Mouse (Mus musculus): Measurements from ENCODE around the gene Col6a2. TPM values are rescaled to one million over a fixed set of nuclear protein-coding genes. Genes with fewer than 3 reads are reported as not detected.

Col6a2 gene
- polyA plus RNA-seq, 1 experiment = 120 TPM

DNA sequence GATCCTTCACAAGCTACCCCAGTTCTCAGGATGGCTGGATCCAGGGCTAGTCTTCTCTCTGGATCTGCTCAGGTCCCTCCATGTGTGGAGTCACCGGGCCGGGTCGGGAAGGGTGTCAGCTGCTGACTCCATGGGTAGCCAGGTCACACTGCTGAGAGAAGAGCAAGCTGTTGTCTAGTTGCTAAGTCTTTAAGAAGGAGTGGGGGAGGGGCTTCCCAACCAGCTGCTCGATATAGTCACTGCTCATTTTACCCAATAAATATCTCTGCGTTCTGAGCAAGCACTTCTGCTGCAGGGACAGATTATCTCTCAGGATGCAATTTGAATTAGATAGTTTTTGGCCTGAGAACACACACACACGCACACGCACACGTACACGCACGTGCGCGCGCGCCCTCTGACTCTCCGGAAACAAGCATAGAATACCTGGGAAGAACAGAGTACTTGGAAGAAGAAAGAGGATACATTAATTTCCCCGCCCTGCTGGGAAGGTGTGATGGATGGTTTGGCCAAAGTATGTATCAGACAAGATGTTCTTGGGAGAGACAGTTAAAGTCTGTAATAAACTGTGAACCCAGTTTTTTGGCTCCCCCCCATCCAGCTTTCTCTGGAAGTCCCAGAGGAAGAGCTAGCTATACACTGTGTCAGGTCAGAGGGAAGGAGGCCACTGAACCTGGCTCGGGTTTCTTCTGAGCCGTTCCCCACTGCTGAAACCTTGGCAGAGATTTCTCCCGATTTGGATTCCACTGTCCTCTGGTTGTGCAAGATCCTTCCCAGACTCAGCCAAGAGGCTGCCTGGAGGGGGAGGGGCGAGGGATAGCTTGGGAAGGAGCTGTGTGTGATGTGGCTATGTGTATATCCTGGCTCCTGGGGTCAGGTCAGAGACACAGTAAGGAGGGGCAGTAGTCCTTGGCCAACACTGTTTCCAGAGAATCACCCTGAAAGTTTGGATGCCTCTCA, 41.0 kb upstream of the Col6a2 start:
- 69% methylated on average over 20 of the region's 20 CpGs for WGBS
- Histone ChIP-seq H3K4me1 (ENCODE audit: control insufficient read depth, insufficient read depth, insufficient read length, low read length) (no peaks in the 10 kb centered on the region), H3K4me3 (ENCODE audit: low read depth, low read length) (no peak overlapping the region), H3K36me3 (ENCODE audit: control insufficient read depth, insufficient read depth, low read length) (no peaks in the 10 kb centered on the region), H3K27ac (ENCODE audit: insufficient read depth, low read depth, low read length) (peak overlapping the region; percentile 66), H3K27me3 (ENCODE audit: control insufficient read depth, insufficient read depth, low read length) (no peaks in the 10 kb centered on the region)
- TF ChIP-seq POLR2A (IDR thresholded peaks at IDR 0.05; ENCODE audit: low read depth, low read length) (no peak), CTCF (IDR thresholded peaks at IDR 0.05; ENCODE audit: extremely low read depth, insufficient read length, insufficient replicate concordance, low read depth, low read length) (no peak)

DNA sequence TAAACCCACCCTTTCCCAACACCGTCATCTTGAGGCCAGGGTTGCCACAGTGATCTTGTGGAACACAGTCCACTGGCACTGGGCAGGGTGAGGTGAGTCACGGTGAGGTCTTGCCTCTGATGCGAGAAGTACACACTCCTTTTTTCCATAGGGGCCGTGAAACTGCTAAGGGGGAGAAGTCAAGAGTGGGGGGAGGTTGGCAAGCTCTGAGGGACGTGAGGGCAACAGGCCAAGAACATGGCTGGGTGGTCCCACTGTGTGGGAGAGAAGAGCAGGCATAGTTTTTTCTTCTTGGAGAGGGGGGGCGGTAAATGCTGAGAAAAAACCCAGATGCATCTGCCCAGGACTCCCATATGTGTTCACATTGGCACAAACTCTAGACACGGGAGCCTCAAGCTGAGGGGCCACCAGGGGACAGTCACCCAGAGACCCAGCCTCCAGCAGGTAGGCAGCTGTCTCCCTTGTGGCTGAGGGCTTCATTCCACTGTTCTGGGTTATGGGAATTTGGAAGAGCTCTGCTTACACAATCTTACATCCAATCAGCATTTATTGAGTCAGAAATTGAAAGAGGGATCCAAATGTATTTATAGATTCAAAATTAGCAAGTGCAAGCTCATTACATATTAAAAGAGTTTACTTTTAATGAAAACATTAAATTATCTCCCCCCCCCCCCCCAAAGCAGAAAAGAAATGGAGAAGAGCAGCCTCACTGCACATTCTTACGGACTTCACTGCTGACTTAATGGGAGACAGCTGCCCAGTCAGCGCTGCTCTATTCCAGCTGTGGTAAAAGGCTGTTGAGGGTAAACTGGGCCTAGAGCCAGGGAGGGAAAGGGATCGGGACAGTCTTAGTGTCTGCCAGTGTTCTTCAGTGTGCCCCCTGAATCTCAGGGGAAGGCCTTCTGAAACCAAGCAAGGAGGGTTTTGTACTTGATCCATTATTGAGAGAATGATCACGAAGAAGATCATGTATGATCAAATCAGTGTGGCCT, 30.2 kb upstream of the Col6a2 start:
- TF ChIP-seq POLR2A (IDR thresholded peaks at IDR 0.05; ENCODE audit: low read depth, low read length) = no peak
- no peak for TF ChIP-seq CTCF (IDR thresholded peaks at IDR 0.05; ENCODE audit: extremely low read depth, insufficient read length, insufficient replicate concordance, low read depth, low read length)
- Histone ChIP-seq H3K36me3 (ENCODE audit: control insufficient read depth, insufficient read depth, low read length) (no peaks in the 10 kb centered on the region), H3K4me1 (ENCODE audit: control insufficient read depth, insufficient read depth, insufficient read length, low read length) (no peaks in the 10 kb centered on the region), H3K4me3 (ENCODE audit: low read depth, low read length) (no peak overlapping the region), H3K27ac (ENCODE audit: insufficient read depth, low read depth, low read length) (no peak overlapping the region), H3K27me3 (ENCODE audit: control insufficient read depth, insufficient read depth, low read length) (no peaks in the 10 kb centered on the region)
- WGBS = 75% methylated on average over 11 of the region's 11 CpGs

DNA sequence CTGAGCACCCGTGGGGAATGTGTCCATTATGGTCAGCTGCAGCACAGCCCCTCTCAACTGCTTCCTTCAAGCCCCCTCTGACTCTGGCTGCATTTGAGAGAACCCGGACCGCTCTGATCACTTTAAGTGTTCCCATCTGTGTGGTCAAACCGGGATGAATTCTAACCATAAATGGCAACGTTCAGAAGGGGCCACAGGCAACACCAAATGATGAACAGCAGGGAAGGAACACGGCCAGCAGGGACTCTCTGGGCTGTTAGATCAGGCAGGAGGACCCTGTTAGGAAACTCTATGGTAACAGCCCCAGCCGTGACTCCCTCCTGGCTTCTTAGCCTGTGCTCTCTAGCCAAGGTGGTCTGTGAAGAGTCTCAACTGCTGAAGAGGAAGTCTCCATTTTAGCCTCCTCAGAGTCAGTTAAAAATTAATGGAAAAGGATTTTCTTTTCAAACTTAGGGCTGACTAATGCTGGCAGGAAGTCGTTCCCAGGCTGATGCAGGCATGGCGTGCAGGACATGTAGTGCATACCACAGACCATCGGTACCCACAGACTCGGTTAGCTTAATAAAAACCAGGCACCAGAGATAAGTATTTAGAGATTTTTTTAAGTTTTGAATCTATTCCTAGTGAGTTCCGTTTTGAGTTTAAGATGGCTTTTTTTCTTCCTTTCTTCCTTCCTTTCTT, 27.4 kb upstream of the Col6a2 start:
- 50% methylated on average over 12 of the region's 12 CpGs for WGBS
- no peaks in the 10 kb centered on the region for H3K36me3 ChIP-seq (ENCODE audit: control insufficient read depth, insufficient read depth, low read length)
- H3K4me1 ChIP-seq (ENCODE audit: control insufficient read depth, insufficient read depth, insufficient read length, low read length) = no peaks in the 10 kb centered on the region
- H3K27me3 ChIP-seq (ENCODE audit: control insufficient read depth, insufficient read depth, low read length) = no peaks in the 10 kb centered on the region
- TF ChIP-seq POLR2A (IDR thresholded peaks at IDR 0.05; ENCODE audit: low read depth, low read length) (no peak), CTCF (IDR thresholded peaks at IDR 0.05; ENCODE audit: extremely low read depth, insufficient read length, insufficient replicate concordance, low read depth, low read length) (no peak)
- H3K4me3 ChIP-seq (ENCODE audit: low read depth, low read length) = no peak overlapping the region
- peak overlapping the region; percentile 28 for H3K27ac ChIP-seq (ENCODE audit: insufficient read depth, low read depth, low read length)

DNA sequence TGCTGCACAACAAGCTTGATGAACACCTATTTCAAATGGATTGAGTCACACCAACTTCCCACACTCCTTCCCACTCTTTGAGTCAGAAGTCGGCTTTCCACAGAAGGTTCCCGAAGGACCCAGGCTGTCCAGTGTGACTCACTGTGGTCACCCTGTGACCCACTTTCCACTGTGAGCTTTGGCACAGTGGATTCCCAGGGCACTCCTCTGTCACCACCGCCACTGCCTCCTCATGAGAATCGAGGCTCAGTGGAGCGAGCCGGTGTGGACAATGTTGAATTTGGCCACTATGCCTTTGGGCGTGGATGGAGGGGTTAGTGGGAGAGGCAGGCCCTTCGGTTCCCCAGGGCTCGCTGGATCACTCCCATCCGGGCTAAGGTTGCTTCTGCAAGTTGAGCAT, 25.3 kb upstream of the Col6a2 start:
- Histone ChIP-seq H3K27ac (ENCODE audit: insufficient read depth, low read depth, low read length) (no peak overlapping the region), H3K4me3 (ENCODE audit: low read depth, low read length) (no peak overlapping the region), H3K27me3 (ENCODE audit: control insufficient read depth, insufficient read depth, low read length) (no peaks in the 10 kb centered on the region), H3K4me1 (ENCODE audit: control insufficient read depth, insufficient read depth, insufficient read length, low read length) (no peaks in the 10 kb centered on the region), H3K36me3 (ENCODE audit: control insufficient read depth, insufficient read depth, low read length) (no peaks in the 10 kb centered on the region)
- TF ChIP-seq POLR2A (IDR thresholded peaks at IDR 0.05; ENCODE audit: low read depth, low read length) (no peak), CTCF (IDR thresholded peaks at IDR 0.05; ENCODE audit: extremely low read depth, insufficient read length, insufficient replicate concordance, low read depth, low read length) (no peak)
- WGBS = 88% methylated on average over 10 of the region's 10 CpGs

DNA sequence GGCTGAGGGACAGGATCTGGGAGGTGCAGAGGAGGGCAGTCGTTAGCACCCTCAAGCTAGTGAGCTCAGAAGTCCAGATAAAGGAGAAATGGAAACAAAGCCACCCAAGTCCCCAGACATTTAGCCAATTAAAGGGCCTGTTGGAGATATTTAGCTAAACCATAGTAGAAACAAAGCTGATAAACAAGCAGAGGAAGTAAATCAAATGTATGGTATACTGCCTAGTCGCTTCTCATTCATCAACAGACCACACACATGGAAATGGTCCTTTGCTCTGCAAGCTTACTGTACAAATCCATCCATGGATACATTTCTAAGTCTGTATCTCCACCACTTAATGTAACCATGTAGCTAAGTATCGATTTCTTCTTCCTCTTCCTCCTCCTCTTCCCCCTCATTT, 24.0 kb upstream of the Col6a2 start:
- H3K27me3 ChIP-seq (ENCODE audit: control insufficient read depth, insufficient read depth, low read length) = no peaks in the 10 kb centered on the region
- H3K4me1 ChIP-seq (ENCODE audit: control insufficient read depth, insufficient read depth, insufficient read length, low read length) = 0 out of 2 replicates have a peak, but pooled peaks cover 2% of the 10 kb centered on the region
- H3K4me3 ChIP-seq (ENCODE audit: low read depth, low read length) = no peak overlapping the region
- TF ChIP-seq CTCF (IDR thresholded peaks at IDR 0.05; ENCODE audit: extremely low read depth, insufficient read length, insufficient replicate concordance, low read depth, low read length) = no peak
- TF ChIP-seq POLR2A (IDR thresholded peaks at IDR 0.05; ENCODE audit: low read depth, low read length) = no peak
- no peaks in the 10 kb centered on the region for H3K36me3 ChIP-seq (ENCODE audit: control insufficient read depth, insufficient read depth, low read length)
- whole genome bisulfite sequencing = 55% methylated on average over 3 of the region's 3 CpGs
- H3K27ac ChIP-seq (ENCODE audit: insufficient read depth, low read depth, low read length) = no peak overlapping the region

DNA sequence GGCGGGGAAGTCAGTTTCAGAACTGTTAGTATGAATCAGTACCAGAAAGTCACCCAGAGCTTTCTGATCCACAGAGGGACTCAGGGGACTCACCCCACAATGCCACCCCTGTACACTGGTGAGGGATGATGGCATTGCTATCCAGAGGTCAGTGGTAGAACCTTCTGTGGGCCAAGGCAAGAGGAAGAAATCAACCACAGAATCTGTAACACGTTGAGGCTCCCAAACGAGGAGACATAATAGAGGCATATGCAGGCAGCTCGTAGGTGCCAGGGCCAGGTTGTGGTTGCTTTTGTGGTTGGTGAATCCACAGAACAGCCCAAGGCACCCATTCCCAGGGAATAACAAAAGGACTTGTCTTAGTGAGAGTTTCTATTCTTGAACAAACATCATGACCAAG, 22.3 kb upstream of the Col6a2 start:
- no peaks in the 10 kb centered on the region for H3K36me3 ChIP-seq (ENCODE audit: control insufficient read depth, insufficient read depth, low read length)
- no peaks in the 10 kb centered on the region for H3K27me3 ChIP-seq (ENCODE audit: control insufficient read depth, insufficient read depth, low read length)
- TF ChIP-seq CTCF (IDR thresholded peaks at IDR 0.05; ENCODE audit: extremely low read depth, insufficient read length, insufficient replicate concordance, low read depth, low read length) = no peak
- TF ChIP-seq POLR2A (IDR thresholded peaks at IDR 0.05; ENCODE audit: low read depth, low read length) = no peak
- 0 out of 2 replicates have a peak, but pooled peaks cover 2% of the 10 kb centered on the region for H3K4me1 ChIP-seq (ENCODE audit: control insufficient read depth, insufficient read depth, insufficient read length, low read length)
- no peak overlapping the region for H3K4me3 ChIP-seq (ENCODE audit: low read depth, low read length)
- WGBS = 83% methylated on average over 4 of the region's 4 CpGs
- H3K27ac ChIP-seq (ENCODE audit: insufficient read depth, low read depth, low read length) = no peak overlapping the region

Data from small intestine, adult 2 months (tissue).